Mouse (Mus musculus) myocyte (in vitro differentiated cells): Measurements from ENCODE around the gene Apobec3. TPM values are rescaled to one million over a fixed set of nuclear protein-coding genes. Genes with fewer than 3 reads are reported as not detected.

Source experiments
- H3K27me3 ChIP-seq: one replicate; pipeline ENCODE4 v1.6.1; 2011; ENCODE audit not compliant: control insufficient read depth, insufficient read depth, insufficient read length
- H3K36me3 ChIP-seq: one replicate; pipeline ENCODE4 v1.6.1; 2011; ENCODE audit not compliant: control insufficient read depth, insufficient read depth
- H3K4me2 ChIP-seq: one replicate; pipeline ENCODE4 v1.6.1; 2011; ENCODE audit warnings: low read depth, control low read depth
- H3K4me3 ChIP-seq: one replicate; pipeline ENCODE4 v1.5.1; 2011; ENCODE audit warnings: mild to moderate bottlenecking, control low read depth, moderate library complexity
- H3K79me2 ChIP-seq: one replicate; pipeline ENCODE4 v1.6.1; 2011; ENCODE audit not compliant: control insufficient read depth, insufficient read depth
- H3ac ChIP-seq: one replicate; pipeline ENCODE4 v1.6.1; 2011; ENCODE audit not compliant: control insufficient read depth, insufficient read length
- CEBPB ChIP-seq: IDR thresholded peaks from 2 replicates; pipeline ENCODE4 v1.6.1; 2011; ENCODE audit warnings: mild to moderate bottlenecking, moderate library complexity; ENCODE audit not compliant: poor library complexity, insufficient read depth, severe bottlenecking
- E2F4 ChIP-seq: IDR thresholded peaks from one replicate; pipeline ENCODE4 v1.6.1; 2011; ENCODE audit warnings: mild to moderate bottlenecking, control low read depth, moderate library complexity; ENCODE audit not compliant: insufficient read depth
- MAX ChIP-seq: IDR thresholded peaks from one replicate; pipeline ENCODE4 v1.6.1; 2011; ENCODE audit warnings: low read depth, mild to moderate bottlenecking, control low read depth
- MYOD1 ChIP-seq, 3 experiments: IDR thresholded peaks; one replicate each; pipeline ENCODE4 v1.6.1; 2011; ENCODE audit warnings: control low read depth in 2 of 3, low read depth in 2 of 3, mild to moderate bottlenecking in 2 of 3, moderate library complexity in 1 of 3; ENCODE audit not compliant: insufficient read length in 2 of 3, control insufficient read depth in 1 of 3
- MYOG ChIP-seq, 3 experiments: IDR thresholded peaks; one replicate each; pipeline ENCODE4 v1.6.1; 2011; ENCODE audit warnings: control low read depth in 2 of 3, low read depth in 2 of 3, mild to moderate bottlenecking in 2 of 3; ENCODE audit not compliant: insufficient read length in 2 of 3, control insufficient read depth in 1 of 3, insufficient read depth in 1 of 3
- POLR2A ChIP-seq: IDR thresholded peaks from one replicate; pipeline ENCODE4 v1.6.1; 2011; ENCODE audit warnings: low read depth, mild to moderate bottlenecking, control low read depth, moderate library complexity; ENCODE audit not compliant: insufficient read length
- POLR2AphosphoS2 ChIP-seq: IDR thresholded peaks from one replicate; pipeline ENCODE4 v1.6.1; 2011; ENCODE audit warnings: low read depth, control low read depth; ENCODE audit not compliant: insufficient read length
- REST ChIP-seq: IDR thresholded peaks from one replicate; pipeline ENCODE4 v1.6.1; 2011; ENCODE audit warnings: mild to moderate bottlenecking, control low read depth, moderate library complexity; ENCODE audit not compliant: insufficient read depth, insufficient read length
- SRF ChIP-seq: IDR thresholded peaks from one replicate; pipeline ENCODE4 v1.6.1; 2011; ENCODE audit warnings: low read depth; ENCODE audit not compliant: control insufficient read depth, insufficient read length
- TCF12 ChIP-seq: IDR thresholded peaks from one replicate; pipeline ENCODE4 v1.6.1; 2011; ENCODE audit warnings: mild to moderate bottlenecking, control low read depth; ENCODE audit not compliant: poor library complexity, insufficient read depth, severe bottlenecking
- TCF3 ChIP-seq: IDR thresholded peaks from one replicate; pipeline ENCODE4 v1.6.1; 2011; ENCODE audit warnings: low read depth, control low read depth; ENCODE audit not compliant: insufficient read length
- USF1 ChIP-seq: IDR thresholded peaks from one replicate; pipeline ENCODE4 v1.6.1; 2011; ENCODE audit warnings: low read depth, mild to moderate bottlenecking, control low read depth, moderate library complexity
- polyA plus RNA-seq: library from polyadenylated mRNA; unstranded; fragments of >200 nt; fragmentation: generic; extraction: Trizol; gene quantifications from one replicate; pipeline ENCODE4 v1.2.1, GENCODE M21; 2012; ENCODE audit warnings: missing spikeins

Gene Apobec3
- polyA plus RNA-seq, 1 experiment: 10.0 TPM

DNA sequence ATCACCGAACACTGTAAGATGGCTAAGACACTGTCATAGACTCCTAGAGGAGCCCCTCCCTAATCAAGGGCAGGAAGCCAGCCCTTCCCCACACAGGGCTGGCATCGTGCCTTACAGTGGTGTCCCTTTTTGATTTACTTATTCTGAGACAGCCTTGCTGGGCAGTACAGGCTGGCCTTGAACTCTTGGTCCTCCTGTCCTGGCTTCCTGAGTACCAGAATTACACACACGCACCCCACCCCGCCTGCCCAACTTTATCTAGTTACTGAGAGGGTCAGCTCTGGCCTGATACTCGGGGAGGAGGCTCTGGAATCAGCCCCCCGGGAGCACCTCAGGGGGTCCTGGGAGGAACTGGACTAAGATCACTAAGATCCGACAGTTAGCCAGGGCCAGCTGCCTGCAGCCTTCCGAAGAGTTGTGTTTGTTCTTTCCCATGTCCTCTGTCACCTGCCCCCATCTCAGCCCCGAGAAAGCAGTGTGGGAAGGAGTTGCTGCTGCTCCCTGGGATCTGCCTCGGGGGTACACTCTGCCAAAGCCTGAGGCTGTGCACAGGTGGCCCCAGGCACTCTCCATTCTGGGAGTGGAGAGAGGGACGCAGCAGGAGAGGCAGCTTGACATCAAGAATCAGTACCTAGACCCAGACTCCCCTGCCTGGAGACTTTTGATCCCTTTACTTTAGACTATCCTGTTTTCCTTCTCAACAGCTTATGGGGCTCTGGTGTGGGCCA is 61.2 kb downstream of the Apobec3 start:
- H3K79me2 ChIP-seq: no peaks in the 10 kb centered on the region
- peak overlapping the region; percentile 86 for H3K4me2 ChIP-seq
- no peaks in the 10 kb centered on the region for H3K36me3 ChIP-seq
- no peak overlapping the region for H3K4me3 ChIP-seq
- TF ChIP-seq USF1 (no peak), MYOD1 (IDR thresholded peaks at IDR 0.05; ENCODE audit: control insufficient read depth in 1 of 3, insufficient read length in 2 of 3, low read depth in 2 of 3) (no peak)
- no peak overlapping the region for H3ac ChIP-seq
- H3K27me3 ChIP-seq: no peaks in the 10 kb centered on the region

DNA sequence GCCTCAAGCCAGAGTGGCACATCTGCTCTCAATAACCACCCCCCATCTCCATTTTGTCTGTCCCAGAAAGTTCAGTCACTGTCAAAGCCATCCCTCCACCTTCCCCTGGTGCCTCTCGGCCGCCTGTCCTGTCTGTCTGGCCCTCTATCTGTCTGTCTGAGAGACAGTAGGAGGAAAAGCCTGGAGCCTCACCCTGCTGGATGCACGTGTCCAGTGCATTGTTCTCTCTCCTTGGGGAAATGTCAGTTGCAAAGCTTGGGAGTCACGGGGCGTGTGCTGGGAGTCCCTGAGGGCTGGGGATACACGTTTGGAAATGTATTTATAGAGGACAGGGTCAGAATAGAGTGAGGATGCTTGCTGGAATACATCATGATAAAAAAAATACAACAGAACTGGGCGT is 62.0 kb downstream of the Apobec3 start:
- H3ac ChIP-seq: no peak overlapping the region
- no peak overlapping the region for H3K4me3 ChIP-seq
- no peaks in the 10 kb centered on the region for H3K79me2 ChIP-seq
- H3K4me2 ChIP-seq: no peak overlapping the region
- H3K36me3 ChIP-seq: no peaks in the 10 kb centered on the region
- TF ChIP-seq TCF12 (no peak), MYOD1 (IDR thresholded peaks at IDR 0.05; ENCODE audit: control insufficient read depth in 1 of 3, insufficient read length in 2 of 3, low read depth in 2 of 3) (no peak), POLR2A (no peak), SRF (no peak), CEBPB (no peak), MAX (no peak), POLR2AphosphoS2 (no peak), USF1 (no peak), TCF3 (no peak), MYOG (IDR thresholded peaks at IDR 0.05; ENCODE audit: control insufficient read depth in 1 of 3, insufficient read depth in 1 of 3, insufficient read length in 2 of 3, low read depth in 2 of 3) (no peak), E2F4 (no peak), REST (no peak)
- H3K27me3 ChIP-seq: no peaks in the 10 kb centered on the region

DNA sequence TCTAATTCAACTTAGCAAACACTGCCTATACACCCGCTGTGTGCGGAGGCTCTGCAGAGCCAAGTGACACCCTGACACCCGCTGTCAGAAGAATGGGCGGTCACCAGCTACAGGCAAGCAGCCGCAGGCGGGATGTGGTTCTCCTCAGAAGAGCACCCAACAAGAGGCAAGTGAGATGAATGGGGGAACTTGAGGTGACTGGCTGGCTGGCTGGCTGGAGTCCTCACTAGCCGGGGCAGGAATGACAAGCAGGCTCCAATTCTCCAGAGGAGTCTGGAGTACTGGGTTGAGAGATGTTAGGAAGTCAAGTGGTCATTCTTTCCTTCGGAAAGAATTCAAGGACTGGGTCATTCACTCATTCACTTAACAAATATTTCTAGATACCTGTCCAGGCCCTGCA is 65.1 kb downstream of the Apobec3 start:
- H3K36me3 ChIP-seq: no peaks in the 10 kb centered on the region
- H3K4me2 ChIP-seq: no peak overlapping the region
- no peaks in the 10 kb centered on the region for H3K27me3 ChIP-seq
- H3K4me3 ChIP-seq: no peak overlapping the region
- TF ChIP-seq MYOG (IDR thresholded peaks at IDR 0.05; ENCODE audit: control insufficient read depth in 1 of 3, insufficient read depth in 1 of 3, insufficient read length in 2 of 3, low read depth in 2 of 3) (no peak), POLR2AphosphoS2 (no peak), E2F4 (no peak), SRF (no peak), MAX (no peak), TCF12 (no peak)
- no peak overlapping the region for H3ac ChIP-seq
- no peaks in the 10 kb centered on the region for H3K79me2 ChIP-seq

DNA sequence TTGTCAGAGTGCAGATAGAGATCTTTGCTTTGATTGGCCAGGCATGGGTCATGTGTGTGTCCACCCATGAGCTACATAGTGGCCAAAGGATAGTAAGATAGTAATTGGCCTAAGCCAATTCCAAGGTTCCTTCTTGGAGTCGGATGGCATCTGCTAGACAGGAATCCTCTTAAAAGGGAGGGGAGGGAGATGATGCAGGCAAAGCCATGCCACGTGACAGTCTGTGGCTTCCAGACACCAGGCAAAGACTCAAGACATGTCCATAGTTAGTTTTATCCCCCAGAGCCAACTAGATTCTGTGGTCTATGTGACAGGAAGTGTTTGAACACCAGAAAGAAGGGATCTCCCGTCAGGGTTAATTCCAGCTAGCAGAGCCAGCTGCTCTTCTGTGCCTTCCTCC is 67.0 kb downstream of the Apobec3 start:
- H3K36me3 ChIP-seq: no peaks in the 10 kb centered on the region
- no peak overlapping the region for H3ac ChIP-seq
- peak overlapping the region; percentile 46 for H3K4me2 ChIP-seq
- TF ChIP-seq POLR2A (no peak), REST (no peak), USF1 (peak; percentile 93)
- H3K27me3 ChIP-seq: no peaks in the 10 kb centered on the region
- no peak overlapping the region for H3K4me3 ChIP-seq
- H3K79me2 ChIP-seq: no peaks in the 10 kb centered on the region

DNA sequence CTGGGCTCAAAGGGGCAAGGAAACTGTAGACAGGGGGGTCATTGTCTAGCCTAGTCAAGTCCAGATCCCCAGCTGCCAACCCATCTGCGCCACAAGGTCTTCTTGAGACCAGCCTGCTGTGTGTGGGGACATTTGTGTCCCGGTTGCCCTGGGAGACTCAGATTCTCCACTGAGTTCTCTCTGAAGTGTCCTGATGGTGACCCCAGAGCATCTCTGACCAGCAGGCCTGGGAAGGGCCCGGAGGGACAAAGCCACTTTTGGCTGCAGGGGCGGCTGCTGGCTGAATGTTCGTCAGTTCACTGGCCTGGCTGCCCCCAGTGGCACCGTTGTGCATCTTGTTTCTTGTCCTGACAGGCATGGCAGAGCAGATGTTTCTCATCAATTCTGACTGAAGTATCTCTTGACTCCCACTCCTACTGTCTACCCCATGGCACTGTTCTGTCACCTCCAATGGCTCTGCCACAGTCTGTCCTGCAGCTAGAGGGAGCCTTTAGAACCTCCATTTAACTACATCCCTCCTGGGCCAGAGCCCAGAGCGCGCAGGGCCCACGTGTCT is 70.0 kb downstream of the Apobec3 start:
- Histone ChIP-seq H3K36me3 (no peaks in the 10 kb centered on the region), H3K79me2 (no peaks in the 10 kb centered on the region), H3ac (no peak overlapping the region), H3K4me3 (no peak overlapping the region), H3K4me2 (no peak overlapping the region), H3K27me3 (no peaks in the 10 kb centered on the region)
- TF ChIP-seq E2F4 (no peak), TCF12 (no peak), USF1 (no peak), MAX (no peak), MYOD1 (IDR thresholded peaks at IDR 0.05; ENCODE audit: control insufficient read depth in 1 of 3, insufficient read length in 2 of 3, low read depth in 2 of 3) (no peak), POLR2A (no peak), TCF3 (no peak)
